Mouse (Mus musculus) testis, postnatal 10 days (tissue): ENCODE data around the gene 6430571L13Rik.
"Not testable (repeated sequence)": the region's sequence is repeated elsewhere in the genome, so short reads cannot be mapped to it uniquely, and the experiment has no call there.

Experiments
- DNase-seq: peaks from one replicate; pipeline ENCODE4 v3.0.0; 2021; ENCODE audit warnings: low spot score

Gene 6430571L13Rik

DNA sequence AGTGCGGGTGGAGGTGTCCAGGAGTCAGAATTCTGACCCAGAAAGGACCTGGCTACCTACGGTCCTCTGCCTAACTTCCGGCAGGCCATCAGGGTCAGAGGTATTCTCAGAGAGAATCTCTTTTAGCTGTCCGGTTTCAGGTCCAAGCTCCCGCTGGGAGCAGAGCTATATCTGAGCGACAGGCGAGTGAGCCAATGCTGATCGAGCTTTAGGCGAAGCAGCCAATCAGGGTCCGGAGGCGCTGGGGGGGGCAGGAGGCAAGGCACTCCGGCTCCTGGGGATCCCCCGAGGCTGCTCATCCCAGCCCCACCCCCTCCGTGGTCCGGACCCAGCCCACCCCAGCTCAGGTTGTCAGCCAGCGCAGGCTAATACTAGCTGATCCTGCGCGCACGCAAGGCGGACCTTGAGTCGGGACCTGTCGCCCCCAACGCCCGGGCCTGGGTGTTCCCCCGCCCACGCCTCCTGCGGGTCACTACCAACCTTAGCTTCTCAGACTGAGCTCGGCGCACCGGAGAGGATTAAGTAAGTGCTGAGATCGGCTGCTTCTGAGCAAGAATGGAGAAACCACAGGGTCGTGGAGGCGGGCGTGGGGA lies at the start of gene 6430571L13Rik:
6430571L13Rik (plus strand) TSS at position 336 of the 593 bp plus-strand sequence.
- DNase-seq = peak; percentile 95

- peak; percentile 93 for DNase-seq
Observed at GRCm38 (mm10) chr9:107290897-107291296, 49.5 kb upstream of the 6430571L13Rik start.

GRCm38 (mm10) chr9:107294249-107294648 lies 46.2 kb upstream of the 6430571L13Rik start:
- DNase-seq = peak; percentile 95

DNA sequence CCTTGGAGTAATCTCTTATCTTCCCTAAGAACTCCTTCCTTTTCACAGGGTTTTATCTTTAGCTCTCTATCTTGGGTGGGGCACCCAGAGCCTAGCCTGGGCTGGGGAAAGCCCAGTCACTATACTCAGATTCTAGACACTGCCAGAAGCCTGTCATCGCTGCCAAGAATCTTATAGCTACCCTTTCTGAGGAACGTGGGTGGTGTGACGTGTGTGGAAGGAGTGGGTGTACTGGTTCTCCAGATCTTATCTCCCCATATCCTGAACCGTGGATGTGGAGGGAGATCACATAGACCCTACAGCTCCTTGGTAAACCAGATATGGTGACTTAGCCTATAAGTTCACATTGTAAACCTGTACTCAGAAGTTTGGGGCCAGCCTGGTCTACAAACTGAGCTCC lies 44.8 kb upstream of the 6430571L13Rik start:
- DNase-seq = no peak

DNA sequence AAGGTAGTCTGAATTCAATTTTAAA lies 44.6 kb upstream of the 6430571L13Rik start, which contains the start of gene Cish:
Cish (plus strand) TSS at position 11 of the 25 bp plus-strand sequence.
- no peak for DNase-seq

- no peak for DNase-seq
Observed at GRCm38 (mm10) chr9:107296041-107296440, 44.4 kb upstream of the 6430571L13Rik start.

DNA sequence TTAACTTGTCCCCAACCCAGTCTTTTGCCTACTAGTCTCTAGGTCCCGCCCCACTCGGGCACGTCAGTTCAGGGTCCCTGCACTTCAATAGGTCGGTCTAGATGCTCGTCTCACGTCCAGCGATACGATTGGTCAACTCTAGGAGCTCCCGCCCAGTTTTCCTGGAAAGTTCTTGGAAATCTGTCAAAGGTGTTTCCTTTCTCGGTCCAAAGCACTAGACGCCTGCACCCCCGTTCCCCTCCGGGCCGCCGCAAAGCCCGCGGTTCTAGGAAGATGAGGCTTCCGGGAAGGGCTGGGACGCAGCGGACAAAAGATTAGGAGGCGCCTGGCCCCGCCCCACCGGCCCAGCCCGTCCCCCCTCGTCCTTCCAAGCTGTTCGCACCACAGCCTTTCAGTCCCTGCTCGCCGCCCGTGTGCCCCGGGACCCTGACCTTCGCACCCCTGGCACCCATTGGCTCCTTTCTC lies 43.9 kb upstream of the 6430571L13Rik start:
- peak; percentile 94 for DNase-seq

- DNase-seq = peak; percentile 56
Observed at GRCm38 (mm10) chr9:107297059-107297458, 43.3 kb upstream of the 6430571L13Rik start.

DNA sequence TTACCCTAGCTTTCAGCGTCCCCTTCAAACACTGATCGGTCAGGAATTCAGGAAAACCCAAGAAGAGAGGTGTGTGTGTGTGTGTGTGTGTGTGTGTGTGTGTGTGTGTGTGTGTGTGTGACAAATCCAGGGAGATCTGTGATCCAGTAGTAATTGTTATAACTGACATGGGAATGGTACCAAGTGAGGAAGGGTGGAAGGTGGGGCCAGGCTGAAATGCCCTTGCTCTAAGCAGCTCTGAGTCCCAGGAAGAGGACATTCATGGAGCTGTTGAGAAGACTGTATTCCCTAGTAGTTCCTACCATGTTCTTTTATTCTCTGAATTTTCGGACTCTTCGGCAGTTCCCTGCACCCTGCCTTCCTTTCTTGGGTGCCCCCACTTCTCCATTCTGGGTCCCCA lies 42.7 kb upstream of the 6430571L13Rik start:
- DNase-seq = peak; percentile 38

GRCm38 (mm10) chr9:107298059-107298780 lies 42.2 kb upstream of the 6430571L13Rik start:
- peak; percentile 48 for DNase-seq

DNA sequence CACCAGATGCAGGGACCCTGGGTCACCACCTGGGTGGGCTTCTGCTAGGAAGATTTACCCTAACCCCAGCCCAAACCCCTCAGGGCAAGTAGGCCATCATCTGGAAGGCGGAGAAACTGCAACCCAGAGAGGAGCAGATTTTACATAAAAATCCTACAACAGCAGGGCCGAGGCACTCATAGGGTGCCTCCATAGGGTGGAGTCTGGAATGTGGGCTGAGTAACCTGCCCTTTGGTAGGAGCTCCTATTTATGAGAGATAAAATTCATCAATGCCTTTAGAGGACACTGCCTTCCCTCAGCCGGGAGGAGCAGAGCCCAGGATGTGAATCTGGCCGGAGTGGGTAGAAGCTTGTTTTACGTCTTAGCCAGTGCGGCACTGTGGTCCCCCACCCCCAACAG lies 41.5 kb upstream of the 6430571L13Rik start:
- DNase-seq = peak; percentile 44

- DNase-seq = peak; percentile 45
Observed at GRCm38 (mm10) chr9:107299783-107300182, 40.6 kb upstream of the 6430571L13Rik start.

- DNase-seq = peak; percentile 40
Observed at GRCm38 (mm10) chr9:107300224-107300973, 40.0 kb upstream of the 6430571L13Rik start.

DNA sequence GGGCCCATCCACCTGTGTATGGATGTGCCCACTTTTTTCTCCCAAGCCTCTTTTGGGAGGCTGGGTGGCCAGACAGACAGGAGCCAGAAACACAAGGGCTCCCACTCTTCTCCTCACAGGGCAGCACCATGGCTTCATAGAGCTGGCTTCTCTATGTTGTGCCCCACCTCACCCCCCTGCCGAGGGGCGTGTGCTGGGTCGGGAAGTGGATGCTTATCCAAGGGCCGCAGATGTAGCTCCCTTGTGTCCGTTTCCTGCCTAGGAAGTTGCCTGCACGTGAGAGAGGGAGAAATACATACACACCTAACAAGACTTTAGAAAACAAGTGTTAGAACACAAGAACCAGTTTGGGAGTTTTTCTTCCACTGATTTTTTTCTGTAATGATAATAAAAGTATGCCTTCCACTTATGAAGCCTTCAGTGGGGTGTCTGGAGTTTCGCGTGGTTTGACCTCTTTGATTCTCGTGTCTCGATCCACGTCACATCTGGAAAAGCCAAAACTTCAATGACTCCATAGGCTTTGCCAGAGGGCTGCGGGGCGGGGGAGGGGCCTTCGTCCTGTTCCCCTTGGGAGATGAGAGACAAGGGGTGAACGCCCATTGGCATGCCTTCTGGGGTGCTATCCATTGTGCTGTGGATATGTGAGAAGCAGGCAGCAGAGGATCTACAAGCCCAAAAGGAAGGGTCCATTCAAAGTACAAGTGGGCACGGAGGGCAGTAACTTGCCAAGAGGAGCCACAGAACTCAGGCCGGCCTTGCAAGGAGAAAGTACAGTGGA lies 38.7 kb upstream of the 6430571L13Rik start:
- peak; percentile 53 for DNase-seq

DNA sequence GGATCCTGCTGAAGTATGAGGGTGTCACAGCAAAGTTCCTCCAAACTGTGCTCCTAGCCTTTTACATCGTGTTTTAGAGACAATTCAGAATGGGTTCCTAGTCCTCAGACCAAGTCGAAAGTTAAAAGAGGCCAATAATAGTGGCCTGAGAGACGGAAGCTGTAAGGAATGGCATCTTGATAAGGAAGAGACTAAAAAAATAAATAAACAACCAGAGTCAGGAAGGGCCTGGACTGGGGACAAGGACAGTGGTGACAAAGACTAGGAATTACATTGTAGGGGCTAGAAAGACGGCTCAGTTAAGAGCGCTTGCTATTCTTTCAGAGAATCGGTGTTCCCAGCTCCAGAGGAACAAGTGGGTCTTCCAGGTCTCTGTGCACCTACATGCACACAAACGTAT lies 37.8 kb upstream of the 6430571L13Rik start:
- no peak for DNase-seq

DNA sequence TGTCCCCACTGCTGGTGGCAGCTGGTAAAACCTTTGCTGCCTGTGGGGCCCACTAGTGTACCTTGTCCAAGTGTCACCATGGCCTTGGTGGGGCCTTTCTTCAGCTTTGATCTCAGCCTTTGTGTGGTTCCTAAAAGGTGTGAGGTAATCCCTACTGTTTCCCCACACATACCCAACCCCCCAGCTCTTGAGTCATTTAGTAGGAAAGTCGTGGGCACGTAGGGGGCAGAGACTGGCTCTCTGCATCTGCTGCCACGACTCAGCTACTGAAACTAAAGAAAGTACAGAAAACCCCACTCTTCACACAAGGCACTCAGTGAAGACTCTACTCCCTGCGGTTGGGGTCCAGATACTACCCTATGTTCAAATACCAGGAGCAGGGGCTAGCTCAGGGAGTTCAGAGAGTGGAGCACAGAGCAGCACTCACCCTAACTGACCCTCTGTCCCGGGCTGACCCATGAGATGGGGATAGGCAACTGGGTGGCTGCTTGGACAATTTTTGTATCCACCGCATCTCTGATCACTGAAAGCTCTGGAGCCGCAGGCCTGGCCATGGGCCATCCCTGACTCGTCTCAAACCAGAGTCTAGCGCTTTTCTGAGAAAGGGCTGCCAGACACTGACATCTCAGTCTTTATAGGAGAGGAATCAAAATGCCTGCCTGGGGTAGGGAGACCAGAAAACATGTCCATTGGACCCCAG lies 37.1 kb upstream of the 6430571L13Rik start:
- DNase-seq = no peak

- DNase-seq = no peak
Observed at GRCm38 (mm10) chr9:107303900-107304299, 36.5 kb upstream of the 6430571L13Rik start.

GRCm38 (mm10) chr9:107304383-107304782 lies 36.0 kb upstream of the 6430571L13Rik start:
- DNase-seq = no peak

- no peak for DNase-seq
Observed at GRCm38 (mm10) chr9:107305012-107305411, 35.4 kb upstream of the 6430571L13Rik start.

GRCm38 (mm10) chr9:107305601-107306542 lies 34.5 kb upstream of the 6430571L13Rik start:
- peak; percentile 49 for DNase-seq

DNA sequence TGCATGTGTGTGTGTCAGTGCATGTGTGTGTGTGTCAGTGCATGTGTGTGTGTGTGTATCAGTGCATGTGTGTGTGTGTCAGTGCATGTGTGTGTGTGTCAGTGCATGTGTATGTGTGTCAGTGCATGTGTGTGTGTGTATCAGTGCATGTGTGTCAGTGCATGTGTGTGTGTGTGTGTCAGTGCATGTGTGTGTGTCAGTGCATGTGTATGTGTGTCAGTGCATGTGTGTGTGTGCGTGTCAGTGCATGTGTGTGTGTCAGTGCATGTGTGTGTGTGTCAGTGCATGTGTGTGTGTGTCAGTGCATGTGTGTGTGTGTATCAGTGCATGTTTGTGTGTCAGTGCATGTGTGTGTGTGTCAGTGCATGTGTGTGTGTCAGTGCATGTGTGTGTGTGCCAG lies 33.7 kb upstream of the 6430571L13Rik start:
- not testable (repeated sequence) for DNase-seq
